Mouse (Mus musculus): Measurements from ENCODE around the gene Sncb. TPM values are rescaled to one million over a fixed set of nuclear protein-coding genes. Genes with fewer than 3 reads are reported as not detected.
A peak's percentile ranks its signal among the peaks of the same experiment; 100 is the strongest.

The Sncb gene
- polyA plus RNA-seq, 1 experiment from 2014 or later = 1.3 TPM

DNA sequence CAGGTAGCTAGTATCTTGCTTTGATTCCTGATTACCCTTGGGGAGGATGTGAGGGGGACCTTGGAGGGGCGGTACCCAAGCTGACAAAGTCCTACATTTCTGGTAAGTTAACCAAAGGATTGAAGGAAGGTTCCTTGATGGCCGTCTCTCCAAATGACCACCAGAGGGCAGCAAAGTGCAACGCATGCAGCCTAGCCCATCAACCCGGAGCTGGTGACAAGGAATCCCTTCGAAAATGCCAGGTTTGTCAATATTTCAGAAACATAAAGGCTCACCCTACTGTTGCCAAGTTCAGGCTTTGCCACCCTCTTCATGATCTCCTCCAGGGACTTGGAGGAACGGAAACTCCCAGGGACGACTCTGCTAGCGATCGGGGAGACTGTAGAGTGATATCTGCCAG, 33.3 kb upstream of the Sncb start:
- Histone ChIP-seq H3K4me2 (ENCODE audit: low read depth, low read length, severe bottlenecking) (no peak overlapping the region), H3K27ac (ENCODE audit: low read depth, low read length) (no peak overlapping the region), H3K36me3 (ENCODE audit: control insufficient read depth, insufficient read depth, low read length) (no peaks in the 10 kb centered on the region), H3K9ac (ENCODE audit: low read length) (no peak overlapping the region), H3K9me3 (ENCODE audit: control insufficient read depth, low read length) (no peaks in the 10 kb centered on the region), H3K4me1 (replicated peaks; ENCODE audit: control insufficient read depth, insufficient read depth, low read length) (no peaks in the 10 kb centered on the region), H3K4me3 (ENCODE audit: low read depth, low read length) (no peak overlapping the region), H3K27me3 (ENCODE audit: control insufficient read depth, insufficient read depth, low read length) (no peaks in the 10 kb centered on the region)
- ATAC-seq (replicated peaks; ENCODE audit: low FRiP score) (no peak; the same call in 1 of the 2 replicates), DNase-seq (ENCODE audit: low spot score) (peak; percentile 85)
- 25% methylated on average over 9 of the region's 9 CpGs for WGBS

DNA sequence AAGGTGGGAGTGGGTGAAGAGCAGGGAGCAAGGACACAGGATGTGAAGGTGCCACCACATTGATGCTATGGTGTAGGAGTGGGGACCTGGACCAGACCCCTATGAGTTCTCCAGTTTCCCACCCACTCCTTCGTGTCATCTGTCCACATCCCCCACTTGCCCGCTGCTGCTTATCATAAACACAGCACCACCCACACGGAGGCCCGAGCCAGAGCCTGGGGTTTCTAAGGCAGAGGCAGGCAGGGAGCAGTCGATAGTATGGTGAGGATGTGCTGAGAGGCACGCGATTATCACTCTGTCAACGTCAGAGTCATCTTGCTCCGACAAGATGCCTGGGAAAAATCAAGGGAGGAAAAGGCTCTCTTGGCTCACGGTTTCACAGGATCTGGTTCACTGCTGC, 32.3 kb upstream of the Sncb start:
- Histone ChIP-seq H3K27ac (ENCODE audit: low read depth, low read length) (no peak overlapping the region), H3K9ac (ENCODE audit: low read length) (no peak overlapping the region), H3K27me3 (ENCODE audit: control insufficient read depth, insufficient read depth, low read length) (no peaks in the 10 kb centered on the region), H3K4me2 (ENCODE audit: low read depth, low read length, severe bottlenecking) (no peak overlapping the region), H3K9me3 (ENCODE audit: control insufficient read depth, low read length) (no peaks in the 10 kb centered on the region), H3K36me3 (ENCODE audit: control insufficient read depth, insufficient read depth, low read length) (no peaks in the 10 kb centered on the region), H3K4me1 (replicated peaks; ENCODE audit: control insufficient read depth, insufficient read depth, low read length) (no peaks in the 10 kb centered on the region), H3K4me3 (ENCODE audit: low read depth, low read length) (no peak overlapping the region)
- DNase-seq (ENCODE audit: low spot score) (no peak), ATAC-seq (replicated peaks; ENCODE audit: low FRiP score) (no peak)
- 77% methylated on average over 10 of the region's 10 CpGs for WGBS

- no peaks in the 10 kb centered on the region for H3K4me1 ChIP-seq (replicated peaks; ENCODE audit: control insufficient read depth, insufficient read depth, low read length)
- no peak overlapping the region for H3K4me3 ChIP-seq (ENCODE audit: low read depth, low read length)
- H3K9ac ChIP-seq (ENCODE audit: low read length) = no peak overlapping the region
- DNase-seq (ENCODE audit: low spot score) (no peak), ATAC-seq (replicated peaks; ENCODE audit: low FRiP score) (no peak)
- no peak overlapping the region for H3K4me2 ChIP-seq (ENCODE audit: low read depth, low read length, severe bottlenecking)
- H3K9me3 ChIP-seq (ENCODE audit: control insufficient read depth, low read length) = no peaks in the 10 kb centered on the region
- WGBS = 80% methylated on average over 16 of the region's 16 CpGs
- no peaks in the 10 kb centered on the region for H3K36me3 ChIP-seq (ENCODE audit: control insufficient read depth, insufficient read depth, low read length)
- no peak overlapping the region for H3K27ac ChIP-seq (ENCODE audit: low read depth, low read length)
- H3K27me3 ChIP-seq (ENCODE audit: control insufficient read depth, insufficient read depth, low read length) = no peaks in the 10 kb centered on the region
Observed at GRCm38 (mm10) chr13:54797861-54798643, 31.7 kb upstream of the Sncb start.

DNA sequence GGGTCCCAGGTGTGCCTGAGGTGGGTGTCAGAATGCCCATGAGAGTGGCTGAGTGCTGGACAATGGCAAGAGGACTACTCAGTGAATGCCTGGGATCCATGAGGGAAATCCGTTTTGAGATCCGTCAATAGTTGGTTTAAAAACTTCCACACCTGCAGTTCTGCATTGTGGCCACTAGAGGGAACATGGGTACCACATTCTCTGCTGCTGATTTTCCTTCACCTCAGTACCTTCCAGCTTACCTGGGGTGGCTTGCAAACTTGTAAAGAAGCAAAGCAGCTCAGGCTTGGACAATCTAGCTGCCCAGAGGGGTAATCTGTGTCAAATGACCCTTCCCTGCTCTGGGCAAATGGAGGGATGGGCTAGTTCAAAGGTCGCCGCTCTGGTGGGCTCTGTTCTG, 31.0 kb upstream of the Sncb start:
- DNase-seq (ENCODE audit: low spot score) = no peak
- Histone ChIP-seq H3K36me3 (ENCODE audit: control insufficient read depth, insufficient read depth, low read length) (no peaks in the 10 kb centered on the region), H3K4me3 (ENCODE audit: low read depth, low read length) (no peak overlapping the region), H3K9me3 (ENCODE audit: control insufficient read depth, low read length) (no peaks in the 10 kb centered on the region), H3K9ac (ENCODE audit: low read length) (no peak overlapping the region), H3K4me1 (replicated peaks; ENCODE audit: control insufficient read depth, insufficient read depth, low read length) (no peaks in the 10 kb centered on the region), H3K27ac (ENCODE audit: low read depth, low read length) (no peak overlapping the region), H3K27me3 (ENCODE audit: control insufficient read depth, insufficient read depth, low read length) (no peaks in the 10 kb centered on the region), H3K4me2 (ENCODE audit: low read depth, low read length, severe bottlenecking) (no peak overlapping the region)
- WGBS = 41% methylated on average over 4 of the region's 4 CpGs
- no peak for ATAC-seq (replicated peaks; ENCODE audit: low FRiP score)

- ATAC-seq (replicated peaks; ENCODE audit: low FRiP score) (no peak), DNase-seq (ENCODE audit: low spot score) (no peak)
- Histone ChIP-seq H3K9ac (ENCODE audit: low read length) (no peak overlapping the region), H3K27ac (ENCODE audit: low read depth, low read length) (no peak overlapping the region), H3K27me3 (ENCODE audit: control insufficient read depth, insufficient read depth, low read length) (peaks cover 13% of the 10 kb centered on the region), H3K9me3 (ENCODE audit: control insufficient read depth, low read length) (no peaks in the 10 kb centered on the region), H3K36me3 (ENCODE audit: control insufficient read depth, insufficient read depth, low read length) (no peaks in the 10 kb centered on the region), H3K4me1 (replicated peaks; ENCODE audit: control insufficient read depth, insufficient read depth, low read length) (0 out of 2 replicates have a peak, but pooled peaks cover 3% of the 10 kb centered on the region), H3K4me3 (ENCODE audit: low read depth, low read length) (no peak overlapping the region), H3K4me2 (ENCODE audit: low read depth, low read length, severe bottlenecking) (no peak overlapping the region)
- 54% methylated on average over 5 of the region's 5 CpGs for WGBS
Observed at GRCm38 (mm10) chr13:54794843-54795242, 28.4 kb upstream of the Sncb start.

DNA sequence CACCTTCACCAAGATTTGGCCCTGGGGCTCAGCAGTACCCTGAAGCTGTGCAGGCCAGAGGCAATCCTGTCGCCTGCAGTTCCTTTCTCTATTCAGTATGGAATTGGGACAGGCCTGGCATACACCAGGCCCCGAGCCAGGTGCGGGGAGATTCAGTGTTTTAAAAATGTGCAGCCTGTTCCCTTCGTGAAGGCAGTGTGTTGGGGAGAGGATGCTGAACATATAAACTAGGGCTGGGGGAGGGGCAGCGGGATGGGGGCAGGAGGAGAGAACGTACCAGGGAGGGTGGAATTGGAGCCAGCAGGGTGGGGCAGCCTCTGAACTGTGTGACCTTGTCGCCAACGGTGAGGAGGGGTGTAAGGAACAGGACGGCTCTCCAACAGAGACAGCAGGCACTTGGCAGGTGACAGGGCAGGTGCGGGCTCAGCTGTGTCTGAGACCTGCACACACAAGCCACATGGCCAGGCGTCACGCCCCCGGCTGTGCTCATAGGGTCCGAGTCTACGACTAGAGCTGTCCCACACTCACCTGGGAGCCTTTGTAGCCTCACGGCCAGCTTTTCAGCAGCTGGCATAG, 27.7 kb upstream of the Sncb start:
- peaks cover 13% of the 10 kb centered on the region for H3K27me3 ChIP-seq (ENCODE audit: control insufficient read depth, insufficient read depth, low read length)
- H3K4me3 ChIP-seq (ENCODE audit: low read depth, low read length) = no peak overlapping the region
- H3K9me3 ChIP-seq (ENCODE audit: control insufficient read depth, low read length) = no peaks in the 10 kb centered on the region
- H3K36me3 ChIP-seq (ENCODE audit: control insufficient read depth, insufficient read depth, low read length) = no peaks in the 10 kb centered on the region
- H3K9ac ChIP-seq (ENCODE audit: low read length) = no peak overlapping the region
- DNase-seq (ENCODE audit: low spot score) = no peak
- 0 out of 2 replicates have a peak, but pooled peaks cover 3% of the 10 kb centered on the region for H3K4me1 ChIP-seq (replicated peaks; ENCODE audit: control insufficient read depth, insufficient read depth, low read length)
- no peak overlapping the region for H3K27ac ChIP-seq (ENCODE audit: low read depth, low read length)
- WGBS = 81% methylated on average over 16 of the region's 16 CpGs
- ATAC-seq (replicated peaks; ENCODE audit: low FRiP score) = no peak
- H3K4me2 ChIP-seq (ENCODE audit: low read depth, low read length, severe bottlenecking) = no peak overlapping the region

DNA sequence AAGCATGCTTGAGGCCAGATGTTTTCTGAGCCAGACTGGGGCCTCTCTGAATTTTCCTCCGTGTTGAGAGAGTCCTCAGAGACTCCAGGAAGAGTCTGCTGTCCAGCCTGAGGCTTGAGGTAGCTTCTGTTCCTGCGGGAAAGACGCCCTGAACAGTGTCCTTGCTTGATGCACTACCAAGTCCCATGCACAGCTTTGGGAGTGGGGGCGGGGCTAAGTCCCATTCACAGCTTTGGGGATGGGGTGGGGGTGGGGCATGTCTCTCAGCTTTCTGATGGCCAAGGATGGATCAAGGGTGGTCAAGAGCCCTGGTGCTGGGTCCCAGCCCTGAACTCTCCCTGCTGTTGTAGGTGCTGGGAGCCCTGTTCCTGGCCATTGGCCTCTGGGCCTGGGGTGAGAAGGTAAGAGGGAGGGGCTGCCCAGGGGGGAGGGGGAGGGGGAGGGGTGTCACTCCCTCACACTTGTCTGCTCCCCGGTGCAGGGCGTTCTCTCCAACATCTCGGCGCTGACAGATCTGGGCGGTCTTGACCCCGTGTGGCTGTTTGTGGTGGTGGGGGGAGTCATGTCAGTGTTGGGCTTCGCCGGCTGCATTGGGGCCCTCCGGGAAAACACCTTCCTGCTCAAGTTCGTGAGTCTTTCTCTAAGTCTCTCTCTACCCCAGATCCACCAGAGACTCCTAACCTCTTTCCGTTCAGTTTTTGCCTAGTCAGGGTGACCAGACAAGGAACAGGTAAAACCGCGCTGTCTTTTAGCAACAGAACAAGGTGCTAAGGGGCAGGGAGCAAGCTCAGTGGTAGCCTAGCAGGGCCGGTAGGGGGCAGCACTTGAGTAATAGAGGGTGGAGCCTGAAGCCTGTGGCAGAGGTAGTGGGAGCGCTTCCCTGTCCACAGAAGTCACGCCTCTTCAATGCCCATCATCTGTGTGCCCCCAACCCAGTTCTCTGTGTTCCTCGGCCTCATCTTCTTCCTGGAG, 26.1 kb upstream of the Sncb start:
- Histone ChIP-seq H3K27ac (ENCODE audit: low read depth, low read length) (no peak overlapping the region), H3K4me3 (ENCODE audit: low read depth, low read length) (no peak overlapping the region), H3K9ac (ENCODE audit: low read length) (no peak overlapping the region), H3K4me2 (ENCODE audit: low read depth, low read length, severe bottlenecking) (no peak overlapping the region), H3K36me3 (ENCODE audit: control insufficient read depth, insufficient read depth, low read length) (no peaks in the 10 kb centered on the region), H3K9me3 (ENCODE audit: control insufficient read depth, low read length) (no peaks in the 10 kb centered on the region), H3K4me1 (replicated peaks; ENCODE audit: control insufficient read depth, insufficient read depth, low read length) (0 out of 2 replicates have a peak, but pooled peaks cover 3% of the 10 kb centered on the region), H3K27me3 (ENCODE audit: control insufficient read depth, insufficient read depth, low read length) (peaks cover 13% of the 10 kb centered on the region)
- ATAC-seq (replicated peaks; ENCODE audit: low FRiP score) = no peak
- WGBS = 20% methylated on average over 21 of the region's 21 CpGs
- no peak for DNase-seq (ENCODE audit: low spot score)

DNA sequence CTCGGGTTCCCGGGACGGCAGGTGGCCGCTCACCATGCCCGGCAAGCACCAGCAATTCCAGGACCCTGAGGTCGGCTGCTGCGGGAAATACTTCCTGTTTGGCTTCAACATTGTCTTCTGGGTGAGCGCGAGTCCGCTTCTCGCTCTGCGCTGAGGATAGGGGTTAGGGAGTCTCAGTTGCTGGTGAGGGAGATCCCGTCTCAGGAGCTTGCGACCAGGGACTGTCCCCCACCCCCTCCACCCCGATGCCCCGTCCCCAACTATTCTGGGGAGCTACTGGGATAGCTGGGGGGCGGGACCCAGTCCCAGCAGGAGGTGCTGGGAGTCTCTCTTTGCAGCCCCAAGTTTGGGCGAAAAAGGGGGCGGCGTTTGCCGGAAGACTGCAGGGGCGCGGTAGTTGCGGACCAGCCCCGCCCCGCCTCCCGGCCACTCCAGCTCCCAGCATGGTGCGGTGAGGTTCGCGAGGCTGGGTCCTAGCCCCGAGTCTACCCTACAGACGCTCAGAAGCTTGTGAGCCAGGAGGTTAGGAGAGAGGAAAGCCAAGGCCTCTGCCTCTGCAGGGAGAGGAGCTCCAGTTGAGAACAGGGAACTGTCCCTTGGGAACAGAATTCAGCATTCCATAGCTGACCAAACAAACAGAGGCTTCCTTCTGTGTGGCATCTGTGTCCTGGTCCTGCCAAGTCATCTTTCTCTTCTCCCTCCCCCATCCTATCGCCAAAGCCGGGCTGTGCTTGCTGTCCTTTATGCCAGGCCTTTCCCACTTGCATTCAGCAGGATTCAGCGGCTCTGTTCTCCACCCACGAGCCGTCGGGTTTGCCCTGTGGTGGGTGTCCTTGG, 23.4 kb upstream of the Sncb start:
- peak; percentile 74 for DNase-seq (ENCODE audit: low spot score)
- peak overlapping the region; percentile 42 for H3K4me3 ChIP-seq (ENCODE audit: low read depth, low read length)
- WGBS = 2% methylated on average over 38 of the region's 38 CpGs
- no peaks in the 10 kb centered on the region for H3K9me3 ChIP-seq (ENCODE audit: control insufficient read depth, low read length)
- no peaks in the 10 kb centered on the region for H3K36me3 ChIP-seq (ENCODE audit: control insufficient read depth, insufficient read depth, low read length)
- H3K27ac ChIP-seq (ENCODE audit: low read depth, low read length) = no peak overlapping the region
- H3K9ac ChIP-seq (ENCODE audit: low read length) = peak overlapping the region; percentile 28
- H3K4me2 ChIP-seq (ENCODE audit: low read depth, low read length, severe bottlenecking) = peak overlapping the region; percentile 79
- ATAC-seq (replicated peaks; ENCODE audit: low FRiP score) = peak; percentile 33
- H3K27me3 ChIP-seq (ENCODE audit: control insufficient read depth, insufficient read depth, low read length) = peaks cover 13% of the 10 kb centered on the region
- 0 out of 2 replicates have a peak, but pooled peaks cover 3% of the 10 kb centered on the region for H3K4me1 ChIP-seq (replicated peaks; ENCODE audit: control insufficient read depth, insufficient read depth, low read length)
